Mouse (Mus musculus): ENCODE results near the gene Creg1. TPM values are rescaled to one million over a fixed set of nuclear protein-coding genes. Genes with fewer than 3 reads are reported as not detected.
"Not testable (repeated sequence)": the region's sequence is repeated elsewhere in the genome, so short reads cannot be mapped to it uniquely, and the experiment has no call there.

Creg1 gene
- polyA plus RNA-seq, 1 experiment from 2014 or later = 26.3 TPM

- Histone ChIP-seq H3K4me1 (peaks cover 13% of the 10 kb centered on the region), H3K4me2 (no peak overlapping the region), H3K27me3 (peaks cover 22% of the 10 kb centered on the region), H3K9me3 (no peaks in the 10 kb centered on the region), H3K27ac (no peak overlapping the region), H3K4me3 (replicated peaks) (no peak overlapping the region), H3K36me3 (replicated peaks) (no peaks in the 10 kb centered on the region), H3K9ac (no peak overlapping the region)
- WGBS = 82% methylated on average over 3 of the region's 3 CpGs
- no peak for ATAC-seq (ENCODE audit: low FRiP score)
These were observed 1.8 kb upstream of the Creg1 start for GRCm38 (mm10) chr1:165761522-165762305.

- H3K4me1 ChIP-seq = peaks cover 13% of the 10 kb centered on the region
- not testable (repeated sequence) for H3K27ac ChIP-seq; H3K4me2 ChIP-seq; H3K9ac ChIP-seq; H3K4me3 ChIP-seq (replicated peaks); H3K36me3 ChIP-seq (replicated peaks); ATAC-seq (ENCODE audit: low FRiP score); H3K9me3 ChIP-seq
- H3K27me3 ChIP-seq = peaks cover 30% of the 10 kb centered on the region
- WGBS = 78% methylated on average over 2 of the region's 2 CpGs
These were observed 1.0 kb upstream of the Creg1 start for GRCm38 (mm10) chr1:165762498-165762897.

DNA sequence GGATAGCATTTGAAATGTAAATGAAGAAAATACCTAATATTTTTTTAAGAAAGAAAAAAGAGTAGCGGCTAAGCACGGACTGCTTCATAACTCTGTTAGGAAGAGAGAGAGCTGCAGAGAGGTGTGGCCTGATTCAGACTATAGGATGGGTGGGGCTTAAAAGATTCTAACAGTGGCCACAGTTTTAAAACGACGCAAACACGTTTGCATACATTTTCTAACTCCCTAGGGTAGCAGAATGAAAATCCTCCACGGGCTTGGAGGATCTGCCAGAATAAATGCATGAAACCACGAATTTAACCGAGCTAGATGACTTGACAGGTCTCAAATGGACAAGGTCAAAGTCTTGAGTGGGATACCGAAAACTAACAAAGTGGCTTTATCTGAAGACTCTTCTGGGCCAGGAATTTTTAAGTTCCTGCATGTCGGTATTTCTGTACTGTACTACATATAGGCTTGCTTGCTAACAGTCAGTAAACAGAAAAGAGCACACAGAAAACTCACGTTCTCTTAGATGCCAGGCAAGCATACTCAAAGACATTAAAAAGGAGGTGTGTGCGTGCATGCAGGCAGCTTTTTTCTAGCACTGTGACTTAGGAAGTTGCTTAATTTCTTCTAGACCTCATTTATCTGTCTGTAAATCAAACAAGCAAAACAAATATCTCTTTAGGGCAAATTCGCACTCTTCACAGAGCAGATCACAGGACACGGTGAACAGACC lies 472 bp upstream of the Creg1 start:
- WGBS = 31% methylated on average over 14 of the region's 14 CpGs
- H3K4me2 ChIP-seq = peak overlapping the region; percentile 87
- peak overlapping the region; percentile 4; the same call in 1 of the 2 replicates for H3K4me3 ChIP-seq (replicated peaks)
- H3K27ac ChIP-seq = no peak overlapping the region
- H3K9me3 ChIP-seq = no peaks in the 10 kb centered on the region
- H3K4me1 ChIP-seq = peaks cover 13% of the 10 kb centered on the region
- ATAC-seq (ENCODE audit: low FRiP score) = peak; percentile 28; the same call in 1 of the 2 replicates
- no peak overlapping the region for H3K9ac ChIP-seq
- peaks cover 35% of the 10 kb centered on the region for H3K27me3 ChIP-seq
- no peaks in the 10 kb centered on the region for H3K36me3 ChIP-seq (replicated peaks)

DNA sequence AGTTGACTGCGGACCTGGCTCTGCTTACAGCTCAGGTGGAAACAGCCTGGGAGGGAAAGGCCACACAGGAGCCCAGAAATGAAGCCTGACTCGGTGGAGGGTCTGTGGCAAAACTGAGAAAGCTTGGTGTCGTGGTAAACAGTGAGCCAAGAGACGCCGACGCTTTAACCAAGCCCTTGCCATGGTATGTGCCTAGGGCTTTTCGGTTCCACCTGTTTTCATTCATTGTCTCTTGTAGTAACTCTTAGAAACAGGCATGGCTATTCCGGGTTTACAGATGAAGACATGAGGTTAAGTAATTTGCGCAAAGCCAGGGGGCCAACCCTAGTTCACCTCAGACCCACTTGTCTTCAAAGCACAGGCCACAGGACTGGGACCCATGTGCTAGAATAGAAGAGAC lies 1.0 kb downstream of the Creg1 start:
- no peaks in the 10 kb centered on the region for H3K9me3 ChIP-seq
- no peak overlapping the region for H3K27ac ChIP-seq
- peaks cover 13% of the 10 kb centered on the region for H3K4me1 ChIP-seq
- H3K4me2 ChIP-seq = peak overlapping the region; percentile 87
- peak overlapping the region; percentile 70; the same call in 1 of the 2 replicates for H3K9ac ChIP-seq
- no peaks in the 10 kb centered on the region for H3K36me3 ChIP-seq (replicated peaks)
- peaks cover 31% of the 10 kb centered on the region for H3K27me3 ChIP-seq
- peak overlapping the region; percentile 73 for H3K4me3 ChIP-seq (replicated peaks)
- ATAC-seq (ENCODE audit: low FRiP score) = no peak
- WGBS = 53% methylated on average over 9 of the region's 9 CpGs

DNA sequence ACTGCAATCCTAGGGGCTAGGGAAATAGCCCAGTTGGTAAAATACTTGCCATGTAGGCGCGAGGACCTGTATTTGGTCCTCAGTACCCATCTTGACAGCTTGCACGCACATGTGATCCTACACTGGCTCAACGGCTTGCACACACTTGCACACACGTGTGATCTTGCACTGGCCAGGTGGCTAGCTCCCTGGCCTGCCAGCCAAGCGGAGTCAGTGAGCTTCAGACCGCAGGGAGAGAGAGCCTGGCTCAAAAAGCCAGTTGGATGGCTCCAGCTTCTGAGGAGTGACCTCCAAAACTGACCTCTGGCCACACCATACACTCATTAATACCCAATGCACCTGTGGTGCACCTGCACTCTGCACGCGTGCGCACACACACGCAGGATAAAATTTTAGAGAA lies 1.5 kb downstream of the Creg1 start:
- ATAC-seq (ENCODE audit: low FRiP score) = no peak
- H3K27ac ChIP-seq = no peak overlapping the region
- H3K4me1 ChIP-seq = peaks cover 13% of the 10 kb centered on the region
- no peaks in the 10 kb centered on the region for H3K9me3 ChIP-seq
- WGBS = 86% methylated on average over 11 of the region's 11 CpGs
- peak overlapping the region; percentile 87; the same call in 1 of the 2 replicates for H3K4me2 ChIP-seq
- H3K27me3 ChIP-seq = peaks cover 31% of the 10 kb centered on the region
- no peak overlapping the region for H3K9ac ChIP-seq
- H3K4me3 ChIP-seq (replicated peaks) = no peak overlapping the region
- no peaks in the 10 kb centered on the region for H3K36me3 ChIP-seq (replicated peaks)

DNA sequence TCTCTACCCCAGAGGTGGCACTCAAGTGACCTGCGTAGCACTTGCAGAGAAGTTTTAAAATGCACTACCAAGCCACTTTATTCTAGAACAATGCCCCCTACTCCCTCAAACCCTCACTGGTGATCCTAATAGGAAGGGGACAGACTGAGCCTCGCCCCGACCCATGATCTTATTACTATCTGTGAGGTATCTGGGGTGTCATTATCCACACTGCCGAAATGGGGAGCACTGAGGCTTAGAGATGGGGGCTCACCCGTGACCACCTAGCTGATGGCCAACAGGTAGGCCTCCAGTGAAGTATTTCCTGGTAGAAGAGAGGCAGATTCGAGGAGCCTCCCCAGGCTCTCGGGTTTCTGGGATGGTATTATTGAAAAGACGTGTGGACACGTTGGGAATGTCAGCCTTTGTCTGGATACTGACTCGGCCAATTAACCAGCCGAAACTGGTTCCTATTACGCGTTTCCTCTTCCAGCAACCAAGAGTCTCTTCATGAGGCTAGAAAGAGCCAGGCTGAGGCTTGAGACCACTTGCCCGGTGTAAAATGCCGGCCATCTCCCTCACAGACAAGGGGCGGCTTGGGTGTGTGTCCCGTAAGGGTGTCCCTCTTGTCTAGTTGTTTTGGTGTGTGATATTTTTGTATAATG lies 2.2 kb downstream of the Creg1 start:
- Histone ChIP-seq H3K9me3 (no peaks in the 10 kb centered on the region), H3K36me3 (replicated peaks) (no peaks in the 10 kb centered on the region), H3K4me1 (peaks cover 13% of the 10 kb centered on the region), H3K27ac (no peak overlapping the region), H3K4me3 (replicated peaks) (no peak overlapping the region), H3K9ac (no peak overlapping the region), H3K27me3 (peaks cover 31% of the 10 kb centered on the region), H3K4me2 (no peak overlapping the region)
- ATAC-seq (ENCODE audit: low FRiP score) = no peak
- 76% methylated on average over 17 of the region's 17 CpGs for WGBS

- H3K4me2 ChIP-seq = no peak overlapping the region
- H3K4me3 ChIP-seq (replicated peaks) = no peak overlapping the region
- no peaks in the 10 kb centered on the region for H3K9me3 ChIP-seq
- 89% methylated on average over 7 of the region's 7 CpGs for WGBS
- H3K9ac ChIP-seq = no peak overlapping the region
- peaks cover 15% of the 10 kb centered on the region for H3K4me1 ChIP-seq
- no peak for ATAC-seq (ENCODE audit: low FRiP score)
- no peak overlapping the region for H3K27ac ChIP-seq
- no peaks in the 10 kb centered on the region for H3K36me3 ChIP-seq (replicated peaks)
- H3K27me3 ChIP-seq = peaks cover 31% of the 10 kb centered on the region
These were observed 2.8 kb downstream of the Creg1 start for GRCm38 (mm10) chr1:165766295-165766890.

DNA sequence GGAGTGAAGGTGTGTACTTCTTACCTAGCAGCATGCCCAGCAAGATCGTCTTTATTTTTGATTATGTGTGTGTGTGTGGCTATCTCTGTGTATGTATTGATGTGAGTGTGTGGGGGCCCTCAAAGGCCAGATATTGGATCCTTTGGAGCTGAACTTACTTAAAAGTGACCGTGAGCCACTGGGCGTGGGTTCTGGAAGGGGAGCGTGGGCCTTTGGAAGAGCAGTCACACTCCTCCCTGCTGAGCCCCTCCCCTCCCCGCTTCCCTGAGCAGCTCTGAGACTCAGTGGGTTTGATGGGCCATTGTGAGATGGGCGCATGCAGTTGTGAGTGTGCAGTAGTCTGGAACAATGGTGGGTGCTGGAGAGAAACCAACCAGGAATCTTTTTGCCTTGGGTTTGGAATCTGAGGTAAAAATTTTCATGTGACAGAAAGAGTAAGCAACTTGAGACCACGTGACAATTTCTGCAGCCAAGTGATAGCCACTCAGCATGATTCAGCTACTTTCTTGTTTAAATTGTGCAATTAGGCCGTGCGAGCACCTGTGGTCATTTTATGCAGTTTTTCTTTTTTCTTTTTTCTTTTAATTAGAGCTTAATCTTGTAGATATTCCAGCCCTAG lies 5.5 kb downstream of the Creg1 start:
- Histone ChIP-seq H3K4me3 (replicated peaks) (no peak overlapping the region), H3K27me3 (peaks cover 40% of the 10 kb centered on the region), H3K27ac (no peak overlapping the region), H3K4me1 (peaks cover 19% of the 10 kb centered on the region), H3K4me2 (no peak overlapping the region), H3K9me3 (no peaks in the 10 kb centered on the region), H3K36me3 (replicated peaks) (no peaks in the 10 kb centered on the region), H3K9ac (no peak overlapping the region)
- WGBS = 80% methylated on average over 9 of the region's 9 CpGs
- no peak for ATAC-seq (ENCODE audit: low FRiP score)

- no peak overlapping the region for H3K4me3 ChIP-seq (replicated peaks)
- H3K9ac ChIP-seq = no peak overlapping the region
- no peak for ATAC-seq (ENCODE audit: low FRiP score)
- H3K9me3 ChIP-seq = no peaks in the 10 kb centered on the region
- no peak overlapping the region for H3K27ac ChIP-seq
- 89% methylated on average over 10 of the region's 10 CpGs for WGBS
- H3K36me3 ChIP-seq (replicated peaks) = no peaks in the 10 kb centered on the region
- H3K4me2 ChIP-seq = no peak overlapping the region
- peaks cover 10% of the 10 kb centered on the region for H3K4me1 ChIP-seq
- peaks cover 28% of the 10 kb centered on the region; the same call in 1 of the 2 replicates for H3K27me3 ChIP-seq
These were observed 6.7 kb downstream of the Creg1 start for GRCm38 (mm10) chr1:165770181-165770759.

- no peak overlapping the region for H3K9ac ChIP-seq
- peaks cover 25% of the 10 kb centered on the region; the same call in 1 of the 2 replicates for H3K27me3 ChIP-seq
- H3K9me3 ChIP-seq = no peaks in the 10 kb centered on the region
- no peak overlapping the region for H3K4me3 ChIP-seq (replicated peaks)
- WGBS = 2% methylated on average over 12 of the region's 12 CpGs
- peak overlapping the region; percentile 2; the same call in 1 of the 2 replicates for H3K4me2 ChIP-seq
- peak; percentile 67 for ATAC-seq (ENCODE audit: low FRiP score)
- H3K4me1 ChIP-seq = peaks cover 11% of the 10 kb centered on the region
- no peak overlapping the region for H3K27ac ChIP-seq
- H3K36me3 ChIP-seq (replicated peaks) = no peaks in the 10 kb centered on the region
These were observed 7.9 kb downstream of the Creg1 start for GRCm38 (mm10) chr1:165771491-165771897.

DNA sequence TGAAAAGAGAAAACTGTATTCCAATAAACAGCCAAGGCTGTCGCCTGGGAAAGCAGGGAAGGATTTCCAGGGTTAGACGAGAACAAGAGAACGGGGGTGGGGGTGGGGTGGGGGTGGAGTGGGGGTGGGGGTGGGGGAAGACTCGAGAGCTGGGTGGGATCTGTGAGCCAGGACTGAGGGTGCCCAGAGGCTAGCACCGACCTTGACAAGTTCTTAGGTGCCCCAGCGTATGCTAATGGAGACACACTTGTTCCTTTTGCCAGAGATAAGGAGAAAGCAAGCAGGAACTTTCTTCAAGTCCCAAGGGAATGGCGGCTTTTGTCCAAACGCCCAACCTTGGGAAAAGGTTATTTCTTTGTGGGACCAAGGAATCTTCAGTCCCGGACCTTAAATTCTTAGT lies 8.5 kb downstream of the Creg1 start:
- Histone ChIP-seq H3K9me3 (no peaks in the 10 kb centered on the region), H3K27me3 (peaks cover 27% of the 10 kb centered on the region; the same call in 1 of the 2 replicates), H3K36me3 (replicated peaks) (no peaks in the 10 kb centered on the region), H3K4me1 (peaks cover 16% of the 10 kb centered on the region), H3K9ac (no peak overlapping the region), H3K4me3 (replicated peaks) (no peak overlapping the region), H3K4me2 (peak overlapping the region; percentile 2; the same call in 1 of the 2 replicates), H3K27ac (no peak overlapping the region)
- no peak for ATAC-seq (ENCODE audit: low FRiP score)
- WGBS = 52% methylated on average over 9 of the region's 9 CpGs
